Mouse (Mus musculus) adrenal gland, postnatal 10 days (tissue): ENCODE measurements at regions not wholly inside any gene's neighbourhood (a gene's known extent, or its start where the extent isn't known, plus 50 kb on each side); places are given as distances from the start of the nearest gene placed in this dataset.

Source experiments
- DNase-seq: peaks from one replicate; pipeline ENCODE4 v3.0.0; 2021; ENCODE audit warnings: mixed read lengths

DNA sequence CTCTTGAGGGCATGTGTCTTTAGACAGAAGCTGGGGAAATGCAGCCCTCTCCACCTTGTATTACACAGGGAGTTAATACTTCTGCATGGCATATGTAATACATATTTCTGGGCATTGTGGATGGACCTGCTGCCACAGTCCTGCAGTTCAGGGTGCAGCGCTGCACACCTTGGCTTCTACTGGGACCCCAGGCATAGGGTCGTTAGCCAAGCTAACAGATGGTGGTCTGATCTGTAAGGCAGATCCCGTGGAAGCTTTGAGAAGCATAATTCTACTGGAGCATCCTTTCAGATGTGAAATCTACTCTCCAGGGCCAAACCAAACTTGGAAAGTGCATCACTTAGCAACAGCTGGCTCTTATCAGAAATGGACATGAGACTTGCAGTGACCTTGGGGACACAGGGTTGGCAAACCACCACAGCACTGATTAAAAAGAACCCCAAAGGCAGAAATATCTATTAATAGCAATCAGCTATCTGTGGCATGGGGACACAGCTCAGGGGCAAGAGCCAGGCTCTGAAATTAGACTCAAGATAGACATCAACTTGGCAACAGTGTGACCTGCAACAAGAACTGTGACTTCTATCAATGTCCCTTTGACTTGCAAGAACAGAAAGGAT, 155.0 kb downstream of the Drd1 start:
- peak; percentile 11 for DNase-seq

GRCm38 (mm10) chr13:53898351-53898750, 157.2 kb downstream of the Drd1 start:
- no peak for DNase-seq

DNA sequence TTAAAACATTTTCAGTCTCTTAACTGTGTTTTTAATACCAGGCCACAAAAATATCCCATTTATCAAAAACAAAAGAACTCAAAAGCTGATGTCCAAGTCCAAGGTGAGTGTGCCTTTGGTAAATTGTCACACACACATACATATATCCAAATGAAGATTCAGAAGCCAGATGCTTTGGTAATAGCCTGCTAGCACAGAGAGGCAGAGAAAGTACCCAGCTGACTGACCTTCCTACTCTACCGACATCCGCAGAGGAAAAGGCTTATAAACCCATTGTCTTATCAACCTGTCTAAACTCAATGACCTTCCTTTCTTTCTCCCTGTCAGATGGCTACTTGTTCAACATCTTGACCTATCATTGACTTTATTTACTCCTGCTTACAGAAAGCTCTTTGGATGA, 158.3 kb downstream of the Drd1 start:
- no peak for DNase-seq

GRCm38 (mm10) chr13:53888411-53888810, 167.1 kb downstream of the Drd1 start:
- no peak for DNase-seq

GRCm38 (mm10) chr13:53885756-53886155, 169.7 kb downstream of the Drd1 start:
- no peak for DNase-seq

- DNase-seq = no peak
Measured at GRCm38 (mm10) chr13:53883206-53883605, 172.3 kb downstream of the Drd1 start.

GRCm38 (mm10) chr13:53880466-53881250, 174.8 kb downstream of the Drd1 start:
- DNase-seq = no peak

- DNase-seq = no peak
Measured at GRCm38 (mm10) chr13:53875546-53875945, 180.0 kb downstream of the Drd1 start.

- no peak for DNase-seq
Measured at GRCm38 (mm10) chr13:53865323-53865722, 190.2 kb downstream of the Drd1 start.

DNA sequence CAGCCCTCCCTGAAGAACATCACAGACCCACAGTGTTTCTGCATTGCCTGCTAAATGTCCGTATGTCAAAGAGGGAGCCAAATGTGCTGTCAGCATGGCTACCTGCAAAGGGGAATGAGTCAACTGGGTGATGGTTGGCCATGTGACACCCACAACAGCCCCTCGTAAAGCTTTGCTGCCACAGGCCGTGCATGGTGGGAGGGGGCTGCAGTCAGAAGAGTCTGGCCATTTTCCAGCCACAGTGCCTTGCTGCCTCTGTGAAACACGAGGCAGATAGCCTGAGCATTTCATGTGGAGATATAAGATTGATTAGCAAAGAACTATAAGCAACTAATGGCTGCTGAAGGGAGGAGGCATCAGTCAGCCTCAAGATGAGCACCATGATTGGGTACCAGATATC, 193.2 kb downstream of the Drd1 start:
- DNase-seq = no peak

DNA sequence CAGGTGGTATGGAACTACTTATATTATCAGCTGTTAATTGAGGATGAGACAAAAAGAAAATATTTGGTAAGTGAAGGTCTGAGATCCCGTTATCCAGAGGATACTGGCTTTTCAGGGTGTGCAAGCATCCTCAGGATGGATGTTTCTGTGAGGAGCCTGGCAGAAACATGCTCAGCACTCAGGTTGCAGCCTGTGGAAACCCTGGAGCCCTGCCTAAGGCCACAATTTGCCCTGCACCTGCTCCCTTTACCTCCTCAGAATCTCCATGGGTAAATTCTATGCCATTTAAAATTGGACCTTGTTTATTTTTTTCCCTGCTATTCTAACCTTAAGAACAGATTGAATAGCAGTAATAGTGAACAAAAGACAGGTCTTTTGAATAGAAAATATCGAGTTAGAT, 201.3 kb downstream of the Drd1 start:
- no peak for DNase-seq

GRCm38 (mm10) chr13:53850146-53850545, 205.4 kb downstream of the Drd1 start:
- no peak for DNase-seq

- no peak for DNase-seq
Measured at GRCm38 (mm10) chr13:53846221-53846620, 209.3 kb downstream of the Drd1 start.

DNA sequence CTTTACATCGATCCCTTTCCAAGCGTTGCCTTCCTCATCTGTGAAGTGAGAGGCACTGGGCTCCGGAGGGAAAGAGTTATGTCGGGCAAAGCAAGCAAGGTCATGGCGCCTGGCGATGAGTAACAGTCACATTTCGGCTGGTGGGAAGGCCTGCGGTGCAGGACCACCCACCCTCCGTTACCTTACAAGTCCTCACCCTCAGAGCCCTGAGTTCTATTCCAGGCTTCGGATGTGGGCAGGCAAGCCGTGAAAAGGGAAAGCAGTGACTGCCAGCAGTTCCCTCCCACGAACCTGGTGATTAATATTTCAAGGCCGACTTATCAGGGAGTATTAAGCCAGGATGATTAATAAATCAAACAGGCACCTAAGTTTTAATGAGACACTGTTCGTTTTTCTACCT, 209.7 kb downstream of the Drd1 start:
- no peak for DNase-seq

DNA sequence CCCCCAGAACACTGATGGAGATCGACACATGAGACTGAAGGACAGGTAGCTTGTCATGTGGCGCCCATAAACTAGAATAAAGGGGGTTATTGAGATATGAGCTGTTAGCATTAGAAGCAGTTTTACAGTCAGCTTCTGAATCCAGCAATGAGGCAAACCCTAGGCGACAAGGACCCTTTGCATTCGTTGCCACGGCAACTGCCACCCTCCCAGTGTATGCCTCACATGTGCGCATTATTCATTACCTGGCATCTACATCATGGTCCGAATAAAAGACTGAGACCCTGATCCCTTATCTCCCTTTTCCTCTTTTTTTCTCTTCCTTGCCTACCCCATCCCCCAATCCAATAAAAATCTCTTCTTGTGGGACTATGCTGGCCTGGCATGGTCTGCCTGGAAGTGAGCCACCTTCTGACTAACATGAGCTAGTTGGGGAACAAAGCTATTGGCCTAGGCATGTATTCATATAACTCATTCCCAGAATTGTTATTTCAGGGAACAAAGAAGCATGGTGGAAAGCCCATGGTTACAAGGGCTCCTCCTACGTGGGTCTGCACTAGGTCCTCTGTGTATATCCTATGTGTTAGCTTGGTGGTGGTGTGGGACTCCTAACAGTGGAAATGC, 229.4 kb downstream of the Drd1 start:
- no peak for DNase-seq

DNA sequence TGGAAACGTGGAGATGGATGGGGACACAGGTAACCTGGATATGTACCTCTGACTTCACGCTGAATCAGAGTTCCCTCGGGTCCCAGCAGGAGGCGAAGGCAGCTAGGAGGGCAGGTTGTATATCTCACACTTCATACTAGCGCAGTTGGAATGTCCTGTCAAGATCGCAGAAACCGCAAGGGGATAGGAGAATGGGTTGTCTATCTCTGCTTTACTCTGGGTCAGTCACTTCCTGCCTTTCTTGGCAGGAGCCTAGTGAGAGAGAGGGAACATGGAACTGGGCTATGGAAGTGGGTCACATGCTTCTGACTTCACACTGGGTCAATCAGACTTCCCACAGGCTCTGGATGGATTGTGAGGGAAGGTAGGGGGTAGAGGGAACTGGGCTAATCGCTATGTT, 233.4 kb downstream of the Drd1 start:
- DNase-seq = no peak

GRCm38 (mm10) chr13:53815629-53816028, 239.9 kb downstream of the Drd1 start:
- no peak for DNase-seq

GRCm38 (mm10) chr13:53814088-53814487, 241.4 kb downstream of the Drd1 start:
- DNase-seq = no peak

GRCm38 (mm10) chr13:53811862-53812261, 243.6 kb downstream of the Drd1 start:
- peak; percentile 73 for DNase-seq

GRCm38 (mm10) chr13:53811151-53811550, 244.4 kb downstream of the Drd1 start:
- DNase-seq = no peak

DNA sequence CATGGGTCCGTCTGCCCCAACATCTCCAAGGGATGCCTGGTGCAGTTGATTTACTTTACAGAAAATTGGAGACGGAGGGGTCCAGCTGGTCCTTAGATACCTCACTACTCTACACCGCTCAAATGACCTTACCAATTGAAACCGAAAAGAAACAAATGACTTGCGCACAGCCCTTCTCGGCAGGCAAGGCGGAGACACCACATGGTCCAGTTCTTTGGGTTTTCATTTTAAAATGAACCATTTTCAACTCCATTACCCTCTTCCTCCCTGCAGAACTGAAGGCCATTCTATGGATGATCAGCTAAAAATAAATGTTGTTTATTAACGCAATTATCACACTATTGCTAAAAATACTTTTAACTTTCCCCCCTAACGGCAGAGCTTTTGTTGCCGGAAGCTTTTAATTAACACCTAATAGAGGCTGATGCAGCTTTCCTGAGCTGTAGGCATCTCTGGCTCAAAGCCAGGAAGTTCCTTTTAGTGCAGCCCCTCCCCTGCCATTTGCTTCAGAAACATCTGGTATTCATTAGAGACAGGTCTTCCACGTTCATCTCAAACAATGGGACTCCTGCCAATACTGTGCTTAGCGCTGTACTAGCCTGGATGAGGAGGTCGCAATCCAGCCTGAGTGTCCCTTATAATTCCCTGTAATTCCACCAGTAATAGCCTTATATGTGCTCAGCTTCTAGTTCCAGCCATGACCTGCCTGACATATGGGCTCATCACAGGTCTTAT, 247.5 kb downstream of the Drd1 start:
- DNase-seq = no peak

GRCm38 (mm10) chr13:53805872-53806271, 249.6 kb downstream of the Drd1 start:
- DNase-seq = no peak

DNA sequence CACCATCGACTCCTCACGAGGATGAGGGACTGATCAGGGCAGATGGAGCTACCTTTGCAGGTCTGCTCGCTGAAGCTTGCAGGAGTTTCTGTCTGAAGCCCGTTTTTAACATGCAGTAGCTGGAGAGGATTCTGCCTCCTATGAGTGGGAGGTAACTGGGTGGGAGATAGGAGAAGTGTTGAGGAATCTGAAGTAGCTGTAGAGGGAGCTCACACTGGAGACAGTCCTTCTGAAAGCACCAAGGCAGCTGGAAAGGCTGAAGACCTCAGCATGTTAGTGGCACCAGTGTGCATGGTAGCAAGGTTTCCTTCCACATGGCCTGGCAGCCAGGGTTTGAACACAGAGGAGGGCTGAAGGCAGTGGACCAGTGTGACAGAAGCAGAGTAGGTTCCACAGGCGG, 254.5 kb downstream of the Drd1 start:
- no peak for DNase-seq
